Mouse (Mus musculus): ENCODE measurements at regions not wholly inside any gene's neighbourhood (a gene's known extent, or its start where the extent isn't known, plus 50 kb on each side); places are given as distances from the start of the nearest gene placed in this dataset.
A peak's percentile ranks its signal among the peaks of the same experiment; 100 is the strongest.
"Not testable (repeated sequence)": the region's sequence is repeated elsewhere in the genome, so short reads cannot be mapped to it uniquely, and the experiment has no call there.

DNA sequence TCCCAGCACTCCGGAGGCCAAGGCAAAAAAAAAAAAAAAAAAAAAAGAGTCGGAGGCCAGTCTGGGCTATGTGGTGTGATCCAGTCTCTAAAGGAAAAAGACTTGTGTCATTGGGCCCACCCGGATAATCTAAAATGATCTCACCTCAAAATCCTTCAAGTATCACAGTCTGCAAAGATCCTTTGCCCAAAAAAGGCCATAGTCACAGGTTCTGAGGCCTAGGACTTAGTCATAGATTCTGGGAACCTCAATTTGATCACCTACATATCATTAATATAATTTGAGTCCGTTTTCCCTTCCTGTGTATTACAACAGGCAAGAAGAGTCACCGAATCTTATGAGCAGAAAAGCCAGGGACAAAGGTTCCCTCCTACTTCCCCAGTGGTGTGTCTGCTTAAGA, 98.3 kb upstream of the Rad23b start:
- H3K4me1 ChIP-seq (replicated peaks; ENCODE audit: control insufficient read depth, insufficient read depth, low read length) = no peaks in the 10 kb centered on the region
- no peak overlapping the region for H3K4me2 ChIP-seq (replicated peaks; ENCODE audit: low read depth)
- no peak for TF ChIP-seq CTCF (IDR thresholded peaks at IDR 0.05; ENCODE audit: low read depth)
- H3K27me3 ChIP-seq (replicated peaks; ENCODE audit: control insufficient read depth, insufficient read depth, low read length) = no peaks in the 10 kb centered on the region
- H3K27ac ChIP-seq (ENCODE audit: low read depth, low read length) = no peak overlapping the region
- no peak overlapping the region for H3K9ac ChIP-seq (ENCODE audit: low read depth, low read length)
- H3K4me3 ChIP-seq (ENCODE audit: low read depth, low read length) = no peak overlapping the region
- no peak for ATAC-seq
- 79% methylated on average over 5 of the region's 5 CpGs for WGBS
- H3K9me3 ChIP-seq (ENCODE audit: control insufficient read depth) = no peaks in the 10 kb centered on the region
- no peaks in the 10 kb centered on the region for H3K36me3 ChIP-seq (ENCODE audit: control insufficient read depth, insufficient read depth)

GRCm38 (mm10) chr4:55253769-55254168, 96.1 kb upstream of the Rad23b start:
- H3K4me1 ChIP-seq (replicated peaks; ENCODE audit: control insufficient read depth, insufficient read depth, low read length) = no peaks in the 10 kb centered on the region
- H3K9me3 ChIP-seq (ENCODE audit: control insufficient read depth) = no peaks in the 10 kb centered on the region
- 79% methylated on average over 8 of the region's 8 CpGs for WGBS
- no peak for ATAC-seq
- no peak overlapping the region for H3K4me3 ChIP-seq (ENCODE audit: low read depth, low read length)
- H3K9ac ChIP-seq (ENCODE audit: low read depth, low read length) = no peak overlapping the region
- H3K27ac ChIP-seq (ENCODE audit: low read depth, low read length) = no peak overlapping the region
- no peak overlapping the region for H3K4me2 ChIP-seq (replicated peaks; ENCODE audit: low read depth)
- H3K36me3 ChIP-seq (ENCODE audit: control insufficient read depth, insufficient read depth) = no peaks in the 10 kb centered on the region
- H3K27me3 ChIP-seq (replicated peaks; ENCODE audit: control insufficient read depth, insufficient read depth, low read length) = no peaks in the 10 kb centered on the region
- no peak for TF ChIP-seq CTCF (IDR thresholded peaks at IDR 0.05; ENCODE audit: low read depth)

DNA sequence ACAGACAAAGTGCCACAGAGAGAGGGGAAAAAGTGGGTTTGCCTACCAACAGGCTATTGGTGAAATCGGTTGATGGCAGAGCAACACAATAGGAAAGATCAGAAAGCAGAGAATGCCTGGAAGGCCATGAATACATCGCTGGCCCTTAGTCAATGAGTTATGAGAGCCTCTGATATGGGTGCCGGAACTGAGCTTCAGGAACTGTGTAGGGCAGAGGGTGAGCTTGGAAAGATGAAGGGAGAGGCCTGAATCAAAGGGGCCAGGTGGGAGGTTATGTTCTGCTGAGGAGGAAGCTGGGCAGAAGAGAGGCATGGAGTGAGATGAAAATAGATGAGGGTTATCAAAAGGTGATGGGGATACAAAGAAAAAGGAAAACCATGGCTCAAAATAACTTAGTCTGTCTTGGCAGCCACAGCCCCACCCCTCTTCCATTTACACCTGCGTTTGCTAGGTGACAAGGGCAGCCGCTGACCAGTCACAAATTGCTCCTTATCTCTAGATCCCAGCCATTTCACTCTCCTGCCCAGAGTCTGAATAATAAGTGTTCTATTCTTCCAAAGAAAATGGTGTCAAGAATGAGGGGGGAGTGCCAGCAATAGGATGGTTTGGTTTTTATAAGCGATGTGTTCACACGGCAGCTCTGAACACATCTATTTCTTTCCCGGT, 77.7 kb upstream of the Rad23b start:
- Histone ChIP-seq H3K4me1 (replicated peaks; ENCODE audit: control insufficient read depth, insufficient read depth, low read length) (no peaks in the 10 kb centered on the region), H3K4me3 (ENCODE audit: low read depth, low read length) (no peak overlapping the region), H3K27ac (ENCODE audit: low read depth, low read length) (no peak overlapping the region), H3K4me2 (replicated peaks; ENCODE audit: low read depth) (no peak overlapping the region), H3K9ac (ENCODE audit: low read depth, low read length) (no peak overlapping the region), H3K27me3 (replicated peaks; ENCODE audit: control insufficient read depth, insufficient read depth, low read length) (no peaks in the 10 kb centered on the region), H3K36me3 (ENCODE audit: control insufficient read depth, insufficient read depth) (no peaks in the 10 kb centered on the region), H3K9me3 (ENCODE audit: control insufficient read depth) (no peaks in the 10 kb centered on the region)
- 48% methylated on average over 8 of the region's 8 CpGs for WGBS
- no peak for ATAC-seq
- no peak for TF ChIP-seq CTCF (IDR thresholded peaks at IDR 0.05; ENCODE audit: low read depth)

DNA sequence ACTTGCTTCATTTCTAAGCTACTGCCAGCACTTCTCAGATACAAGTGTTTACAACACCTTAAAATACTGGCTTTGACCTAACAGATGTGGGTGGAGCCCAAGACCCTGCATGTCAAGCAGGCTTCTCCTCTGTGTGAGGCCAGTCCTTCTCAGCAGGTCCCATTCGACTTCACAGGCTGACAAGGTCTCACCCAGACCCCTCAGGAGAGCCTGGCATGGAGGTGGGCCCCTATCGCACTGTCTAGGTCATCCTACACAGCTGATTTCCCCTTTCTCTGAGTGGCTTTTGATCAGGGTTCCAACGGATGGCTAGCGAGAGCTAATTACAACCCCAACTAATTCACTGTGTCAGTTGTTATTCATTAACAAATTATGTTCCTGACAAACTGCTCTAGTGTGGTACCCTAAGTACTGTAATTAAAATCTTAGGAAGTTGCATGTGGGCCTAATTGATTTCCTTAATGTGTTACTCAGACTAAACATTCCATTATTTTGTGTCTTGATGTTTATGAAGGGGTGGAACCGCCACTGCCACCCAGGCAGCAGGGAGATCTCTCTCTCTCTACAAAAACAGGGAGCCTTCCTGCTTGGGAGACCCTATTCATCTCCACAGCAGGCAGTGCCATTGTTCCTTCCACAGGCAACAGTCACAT, 73.4 kb upstream of the Rad23b start:
- Histone ChIP-seq H3K4me1 (replicated peaks; ENCODE audit: control insufficient read depth, insufficient read depth, low read length) (no peaks in the 10 kb centered on the region), H3K9me3 (ENCODE audit: control insufficient read depth) (no peaks in the 10 kb centered on the region), H3K9ac (ENCODE audit: low read depth, low read length) (no peak overlapping the region), H3K27me3 (replicated peaks; ENCODE audit: control insufficient read depth, insufficient read depth, low read length) (no peaks in the 10 kb centered on the region), H3K36me3 (ENCODE audit: control insufficient read depth, insufficient read depth) (no peaks in the 10 kb centered on the region), H3K4me2 (replicated peaks; ENCODE audit: low read depth) (no peak overlapping the region), H3K27ac (ENCODE audit: low read depth, low read length) (no peak overlapping the region), H3K4me3 (ENCODE audit: low read depth, low read length) (no peak overlapping the region)
- whole genome bisulfite sequencing = 43% methylated on average over 5 of the region's 5 CpGs
- no peak for ATAC-seq
- no peak for TF ChIP-seq CTCF (IDR thresholded peaks at IDR 0.05; ENCODE audit: low read depth)

- 88% methylated on average over 8 of the region's 8 CpGs for WGBS
- not testable (repeated sequence) for ATAC-seq; H3K9me3 ChIP-seq (ENCODE audit: control insufficient read depth); H3K36me3 ChIP-seq (ENCODE audit: control insufficient read depth, insufficient read depth); H3K27ac ChIP-seq (ENCODE audit: low read depth, low read length); H3K9ac ChIP-seq (ENCODE audit: low read depth, low read length); H3K4me2 ChIP-seq (replicated peaks; ENCODE audit: low read depth); H3K4me1 ChIP-seq (replicated peaks; ENCODE audit: control insufficient read depth, insufficient read depth, low read length); H3K4me3 ChIP-seq (ENCODE audit: low read depth, low read length); H3K27me3 ChIP-seq (replicated peaks; ENCODE audit: control insufficient read depth, insufficient read depth, low read length)
Observed at GRCm38 (mm10) chr4:55279351-55279750, 70.5 kb upstream of the Rad23b start.

GRCm38 (mm10) chr4:55280706-55281105, 69.1 kb upstream of the Rad23b start:
- Histone ChIP-seq H3K9ac (ENCODE audit: low read depth, low read length) (no peak overlapping the region), H3K4me3 (ENCODE audit: low read depth, low read length) (no peak overlapping the region)
- WGBS = 84% methylated on average over 3 of the region's 3 CpGs

More at GRCm38 (mm10) chr4:55280706-55281105, 69.1 kb upstream of the Rad23b start:
- no peak for ATAC-seq
- H3K36me3 ChIP-seq (ENCODE audit: control insufficient read depth, insufficient read depth) = no peaks in the 10 kb centered on the region
- no peaks in the 10 kb centered on the region for H3K9me3 ChIP-seq (ENCODE audit: control insufficient read depth)
- H3K4me2 ChIP-seq (replicated peaks; ENCODE audit: low read depth) = no peak overlapping the region
- peak; percentile 55 for TF ChIP-seq CTCF (IDR thresholded peaks at IDR 0.05; ENCODE audit: low read depth)
- H3K27me3 ChIP-seq (replicated peaks; ENCODE audit: control insufficient read depth, insufficient read depth, low read length) = no peaks in the 10 kb centered on the region
- H3K27ac ChIP-seq (ENCODE audit: low read depth, low read length) = no peak overlapping the region
- H3K4me1 ChIP-seq (replicated peaks; ENCODE audit: control insufficient read depth, insufficient read depth, low read length) = no peaks in the 10 kb centered on the region

Measured in intestine, postnatal 0 days (tissue).